Mouse (Mus musculus) hindbrain, postnatal 0 days (tissue): ENCODE measurements around the gene Fitm2. TPM values are rescaled to one million over a fixed set of nuclear protein-coding genes. Genes with fewer than 3 reads are reported as not detected.

ENCODE experiments used
- ATAC-seq: fragments of 200-750 bp; cut with Nextera tagmentation; 2 replicates; pipeline ENCODE4 v1.8.0; 2017; ENCODE audit warnings: mild to moderate bottlenecking, moderate TSS enrichment, moderate library complexity
- DNase-seq: peaks from one replicate; pipeline ENCODE4 v3.0.0-alpha.2; 2015; ENCODE audit warnings: low spot score
- H3K27ac ChIP-seq: fragments of 300-500 bp; sonication (generic); 2 replicates; pipeline ENCODE4 v1.5.1; 2014; ENCODE audit warnings: mild to moderate bottlenecking
- H3K27me3 ChIP-seq: fragments of 300-500 bp; sonication (generic); 2 replicates; pipeline ENCODE4 v1.6.1; 2014; ENCODE audit warnings: low read length, mixed read lengths; ENCODE audit not compliant: insufficient read depth
- H3K36me3 ChIP-seq: fragments of 300-500 bp; sonication (generic); 2 replicates; pipeline ENCODE4 v1.6.1; 2014; ENCODE audit warnings: low read length, mixed read lengths; ENCODE audit not compliant: insufficient read depth
- H3K4me1 ChIP-seq: fragments of 300-500 bp; sonication (generic); 2 replicates; pipeline ENCODE4 v1.6.1; 2014; ENCODE audit warnings: antibody characterized with exemption, low read length, mixed read lengths; ENCODE audit not compliant: insufficient read depth
- H3K4me2 ChIP-seq: fragments of 300-500 bp; sonication (generic); 2 replicates; pipeline ENCODE4 v1.6.1; 2014; ENCODE audit warnings: low read depth, mild to moderate bottlenecking, low read length, moderate library complexity, mixed read lengths
- H3K4me3 ChIP-seq: fragments of 300-500 bp; sonication (generic); 2 replicates; pipeline ENCODE4 v1.5.1; 2014; ENCODE audit warnings: low read length
- H3K9ac ChIP-seq: fragments of 300-500 bp; sonication (generic); replicated peaks from 2 replicates; pipeline ENCODE4 v1.6.1; 2014; ENCODE audit warnings: mild to moderate bottlenecking, low read length, moderate library complexity, mixed read lengths
- H3K9me3 ChIP-seq: fragments of 300-500 bp; sonication (generic); 2 replicates; pipeline ENCODE4 v1.6.1; 2016; ENCODE audit warnings: low read length, mixed read lengths
- CTCF ChIP-seq: IDR thresholded peaks from 2 replicates; pipeline ENCODE4 v1.5.1; 2016; ENCODE audit warnings: antibody characterized with exemption, control low read depth, low read depth
- WGBS: fragments of 180-500 bp; shearing (Covaris S2); extraction: QIAGEN DNeasy Blood & Tissue Kit; methylation state at CpG from one replicate; pipeline ENCODE4 v1.1.7; 2014; 5-methylcytosine and 5-hydroxymethylcytosine counted together
- polyA plus RNA-seq: library from polyadenylated mRNA; unstranded; fragments of >200 nt; fragmentation: Nextera tagmentation; extraction: Ambion mirVana; gene quantifications from 2 replicates; pipeline ENCODE4 v1.2.1, GENCODE M21; 2015
- total RNA-seq: library from RNA; depleted of rRNA; stranded (reverse); fragments of >200 nt; gene quantifications from 2 replicates; pipeline ENCODE4 v1.2.3, GENCODE M21; 2014; rRNA removed

The Fitm2 gene
- total and polyA plus RNA-seq, 2 experiments from 2014 or later, result 15.1 to 26.5 TPM

DNA sequence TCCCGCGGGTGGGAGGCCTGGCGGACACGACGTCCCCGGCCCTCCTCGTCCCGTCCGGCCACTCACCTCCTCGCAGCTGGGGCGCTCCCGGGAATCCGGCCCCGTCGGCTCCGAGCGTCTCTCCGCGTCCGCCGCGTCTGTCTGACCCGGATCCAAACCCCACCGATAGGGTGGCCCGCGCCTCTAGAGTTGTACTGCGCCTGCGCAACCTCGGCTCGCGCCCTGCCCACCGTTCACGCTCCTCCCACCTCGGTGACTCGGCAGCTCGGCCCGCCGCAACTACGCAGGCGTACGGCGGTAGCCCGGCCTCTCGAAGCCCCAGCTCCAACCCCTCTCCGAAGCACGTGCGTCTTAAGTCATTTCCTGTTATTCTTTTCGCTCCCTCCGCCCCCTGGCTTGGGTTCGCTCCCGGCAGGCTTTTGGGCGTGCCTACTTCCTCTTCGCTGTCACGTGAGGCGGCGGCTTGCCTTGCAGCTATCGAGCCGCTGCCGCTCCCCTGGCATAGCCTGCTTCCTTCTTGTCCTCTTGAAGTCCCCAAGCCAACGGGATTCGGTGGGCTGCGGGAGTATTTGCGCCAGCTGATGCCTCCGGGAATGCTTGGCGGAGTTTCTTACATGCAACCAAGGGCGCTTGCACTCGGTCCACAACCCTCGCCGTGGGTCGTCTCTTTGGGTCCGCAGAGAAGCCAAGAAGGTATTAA, 52.9 kb downstream of the Fitm2 start:
- TF ChIP-seq CTCF, result peak; percentile 45
- no peaks in the 10 kb centered on the region for H3K27me3 ChIP-seq
- DNase-seq (peak; percentile 99), ATAC-seq (peak; percentile 99)
- peak overlapping the region; percentile 82 for H3K27ac ChIP-seq
- H3K4me3 ChIP-seq, result peak overlapping the region; percentile 86
- 0 out of 2 replicates have a peak, but pooled peaks cover 4% of the 10 kb centered on the region for H3K36me3 ChIP-seq
- H3K4me1 ChIP-seq, result peaks cover 20% of the 10 kb centered on the region
- peak overlapping the region; percentile 83 for H3K9ac ChIP-seq
- under 1% methylated on average over 66 of the region's 71 CpGs for WGBS
- H3K4me2 ChIP-seq, result peak overlapping the region; percentile 75
- no peaks in the 10 kb centered on the region for H3K9me3 ChIP-seq

DNA sequence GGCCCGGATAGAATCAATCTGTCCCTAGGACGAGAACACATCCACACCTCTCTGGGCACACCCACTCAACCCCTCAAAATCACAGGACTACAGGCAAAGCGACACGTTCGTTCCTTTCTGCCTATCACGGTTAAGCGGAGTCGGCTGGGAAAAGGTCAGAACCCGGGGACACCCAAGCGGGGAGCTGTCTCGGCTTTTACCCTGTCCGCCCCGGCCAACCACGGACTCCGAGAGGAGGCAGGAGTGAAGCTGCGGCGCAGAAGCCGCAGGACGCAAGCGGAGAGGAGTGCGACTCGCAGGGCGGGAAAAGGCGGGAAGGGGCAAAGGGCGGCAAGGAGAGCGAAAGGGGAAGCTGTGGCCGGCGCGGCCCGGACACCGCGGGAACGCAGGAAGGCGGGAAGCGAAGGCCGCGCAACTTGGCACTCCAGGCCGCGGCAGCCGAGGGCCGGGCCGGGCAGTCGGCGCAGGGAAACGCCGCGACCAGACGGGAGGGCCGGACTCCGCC, 53.5 kb downstream of the Fitm2 start:
- no peak; the same call in 1 of the 2 replicates for ATAC-seq
- Histone ChIP-seq H3K27ac (peak overlapping the region; percentile 74; the same call in 1 of the 2 replicates), H3K27me3 (no peaks in the 10 kb centered on the region), H3K9me3 (no peaks in the 10 kb centered on the region), H3K4me3 (peak overlapping the region; percentile 86), H3K36me3 (0 out of 2 replicates have a peak, but pooled peaks cover 8% of the 10 kb centered on the region), H3K4me2 (peak overlapping the region; percentile 64), H3K4me1 (peaks cover 20% of the 10 kb centered on the region), H3K9ac (peak overlapping the region; percentile 83)
- no peak for TF ChIP-seq CTCF
- no peak for DNase-seq
- WGBS, result under 1% methylated on average over 47 of the region's 50 CpGs

DNA sequence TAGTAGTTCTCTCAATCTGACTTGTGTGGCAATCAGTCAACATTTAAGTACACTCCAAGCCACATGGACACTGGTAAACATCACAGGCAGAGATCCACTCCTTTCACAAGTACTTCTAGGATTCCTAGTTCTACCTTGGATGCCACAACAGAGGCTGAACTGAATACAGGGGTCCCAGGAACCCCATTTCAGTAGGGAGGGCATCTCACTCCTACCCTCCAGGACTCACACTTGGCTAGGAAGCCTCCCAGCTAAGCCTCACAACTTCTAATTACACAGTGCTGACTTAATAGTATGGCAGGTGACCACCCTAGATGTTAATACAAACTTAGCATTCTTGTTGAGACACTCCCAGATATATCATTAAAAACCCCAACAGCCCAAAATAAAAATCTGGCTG, 54.6 kb downstream of the Fitm2 start:
- H3K4me1 ChIP-seq, result peaks cover 20% of the 10 kb centered on the region
- peak overlapping the region; percentile 64 for H3K4me2 ChIP-seq
- DNase-seq (no peak), ATAC-seq (no peak)
- H3K9me3 ChIP-seq, result no peaks in the 10 kb centered on the region
- H3K9ac ChIP-seq, result no peak overlapping the region
- H3K4me3 ChIP-seq, result peak overlapping the region; percentile 86; the same call in 1 of the 2 replicates
- no peaks in the 10 kb centered on the region for H3K27me3 ChIP-seq
- peaks cover 13% of the 10 kb centered on the region; the same call in 1 of the 2 replicates for H3K36me3 ChIP-seq
- no peak overlapping the region for H3K27ac ChIP-seq
- TF ChIP-seq CTCF, result no peak

DNA sequence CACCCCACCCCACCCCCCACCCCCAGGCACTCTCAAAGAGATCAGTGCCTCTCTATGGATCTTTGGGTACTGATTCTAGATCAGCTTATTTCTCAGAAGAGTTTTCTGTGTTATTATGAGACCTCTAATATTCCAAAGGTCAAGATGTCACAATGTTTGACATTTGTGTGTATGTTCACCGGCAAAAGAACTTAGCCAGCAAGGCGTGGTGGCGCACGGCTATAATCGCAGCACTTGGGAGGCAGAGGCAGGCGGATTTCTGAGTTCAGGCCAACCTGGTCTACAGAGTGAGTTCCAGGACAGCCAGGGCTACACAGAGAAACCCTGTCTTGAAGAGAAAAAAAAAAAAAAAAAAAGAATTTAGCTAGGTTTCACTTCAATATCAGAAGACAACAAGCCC, 55.4 kb downstream of the Fitm2 start:
- no peaks in the 10 kb centered on the region for H3K9me3 ChIP-seq
- ATAC-seq (no peak), DNase-seq (no peak)
- WGBS, result 88% methylated on average over 6 of the region's 6 CpGs
- no peak overlapping the region for H3K27ac ChIP-seq
- H3K4me3 ChIP-seq, result no peak overlapping the region
- H3K36me3 ChIP-seq, result peaks cover 13% of the 10 kb centered on the region; the same call in 1 of the 2 replicates
- no peak overlapping the region for H3K9ac ChIP-seq
- H3K4me2 ChIP-seq, result no peak overlapping the region
- H3K4me1 ChIP-seq, result peaks cover 20% of the 10 kb centered on the region
- no peaks in the 10 kb centered on the region for H3K27me3 ChIP-seq
- no peak for TF ChIP-seq CTCF

Other genes with a start within 250 kb of the Fitm2 start
- gene Jph2, start 74.6 kb downstream of the Fitm2 start, total RNA-seq, result 1.2 and 1.4 TPM in 2 replicates
- 0.83 and 0.88 TPM in 2 replicates for gene Jph2, start 74.6 kb downstream of the Fitm2 start, polyA plus RNA-seq
- gene Oser1, start 47.9 kb downstream of the Fitm2 start, total RNA-seq, result 22.9 and 29.5 TPM in 2 replicates
- 59.6 and 60.5 TPM in 2 replicates for gene Oser1, start 47.9 kb downstream of the Fitm2 start, polyA plus RNA-seq
- 132 and 149 TPM in 2 replicates for gene Gdap1l1, start 34.2 kb downstream of the Fitm2 start, total RNA-seq
- 120 and 123 TPM in 2 replicates for gene Gdap1l1, start 34.2 kb downstream of the Fitm2 start, polyA plus RNA-seq
- gene R3hdml, start 19.7 kb upstream of the Fitm2 start, total RNA-seq, result 0.73 and 2.1 TPM in 2 replicates
- gene R3hdml, start 19.7 kb upstream of the Fitm2 start, polyA plus RNA-seq, result 1.0 TPM in 2 replicates
- gene Hnf4a, start 34.2 kb upstream of the Fitm2 start, total RNA-seq, result 0.05 TPM in 1 of 2 replicates, not detected in the other
- not detected in 2 replicates for gene Hnf4a, start 34.2 kb upstream of the Fitm2 start, polyA plus RNA-seq
- 54.6 and 59.7 TPM in 2 replicates for gene Ttpal, start 129.7 kb upstream of the Fitm2 start, total RNA-seq
- 27.9 and 28.0 TPM in 2 replicates for gene Ttpal, start 129.7 kb upstream of the Fitm2 start, polyA plus RNA-seq
- 82.6 and 97.4 TPM in 2 replicates for gene Serinc3, start 172.5 kb upstream of the Fitm2 start, total RNA-seq
- 35.9 and 36.5 TPM in 2 replicates for gene Serinc3, start 172.5 kb upstream of the Fitm2 start, polyA plus RNA-seq
- 70.8 and 95.2 TPM in 2 replicates for gene Pkig, start 185.8 kb upstream of the Fitm2 start, total RNA-seq
- 136 and 141 TPM in 2 replicates for gene Pkig, start 185.8 kb upstream of the Fitm2 start, polyA plus RNA-seq